Mouse (Mus musculus): Measurements from ENCODE around the gene Fgf14.
"Not testable (repeated sequence)": the region's sequence is repeated elsewhere in the genome, so short reads cannot be mapped to it uniquely, and the experiment has no call there.

The Fgf14 gene
- long read RNA-seq, experiment 1 = 0 reads
- long read RNA-seq, experiment 2 = 0 reads

DNA sequence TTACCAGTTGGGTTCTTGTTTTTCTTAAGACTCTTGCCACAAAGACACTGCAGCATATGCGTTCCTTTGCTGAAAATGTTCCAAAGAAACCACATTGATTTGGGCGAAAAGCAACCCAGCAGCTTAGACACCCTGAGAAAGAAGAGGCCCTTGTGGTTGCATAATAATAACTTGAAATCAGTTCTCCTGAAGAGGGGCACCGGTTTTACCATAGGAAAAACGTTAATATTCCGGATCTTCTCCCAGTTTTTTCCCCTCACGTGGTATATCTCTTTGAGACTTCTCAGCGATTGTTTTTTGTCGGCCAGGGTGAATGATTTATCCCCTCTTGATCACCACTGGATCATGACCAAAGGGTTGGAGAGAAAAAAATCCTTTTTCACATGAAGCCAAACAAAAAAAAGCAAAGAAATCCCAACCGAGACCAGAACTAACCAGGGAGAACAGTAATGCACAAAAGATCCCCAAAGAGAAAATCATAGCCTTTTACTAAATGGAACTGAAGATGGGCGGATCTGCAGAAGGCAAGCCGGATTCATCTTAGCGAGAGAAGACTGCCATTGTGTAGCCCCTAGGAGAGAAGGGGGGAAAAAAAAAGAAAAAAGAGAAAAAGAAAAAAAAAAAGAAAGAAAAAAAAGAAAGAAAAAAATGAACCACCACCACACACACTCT lies at the start of gene Fgf14:
Gene Fgf14, minus strand, starts transcription at position 622 of the 672 bp plus-strand sequence.
- intact Hi-C loops (cut with DNase I) = no loop called here

DNA sequence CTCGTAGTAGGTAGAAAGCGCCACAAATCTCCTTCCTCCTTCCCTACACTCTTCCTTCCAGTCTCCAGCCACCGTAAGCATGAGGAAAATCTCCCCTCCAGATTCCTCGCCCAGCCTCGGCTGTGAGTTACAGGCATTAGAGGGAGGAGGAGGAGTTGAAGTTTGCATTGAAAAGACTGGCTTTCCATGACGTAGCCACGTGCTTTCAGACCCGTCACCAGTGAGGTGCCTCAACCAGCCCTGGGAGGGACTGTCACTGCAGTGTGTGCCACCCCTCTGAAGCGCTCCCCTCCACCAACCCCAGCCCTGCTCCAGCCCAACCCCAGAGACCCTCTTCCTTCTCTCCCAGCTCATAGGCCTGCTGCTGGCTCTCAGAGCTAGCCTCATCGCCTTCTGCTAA lies 452 bp upstream of the Fgf14 start:
- intact Hi-C loops (cut with DNase I) = no loop called here

GRCm38 (mm10) chr14:124675654-124676505 lies 1.0 kb downstream of the Fgf14 start:
- intact Hi-C loops (cut with DNase I) = no loop called here

DNA sequence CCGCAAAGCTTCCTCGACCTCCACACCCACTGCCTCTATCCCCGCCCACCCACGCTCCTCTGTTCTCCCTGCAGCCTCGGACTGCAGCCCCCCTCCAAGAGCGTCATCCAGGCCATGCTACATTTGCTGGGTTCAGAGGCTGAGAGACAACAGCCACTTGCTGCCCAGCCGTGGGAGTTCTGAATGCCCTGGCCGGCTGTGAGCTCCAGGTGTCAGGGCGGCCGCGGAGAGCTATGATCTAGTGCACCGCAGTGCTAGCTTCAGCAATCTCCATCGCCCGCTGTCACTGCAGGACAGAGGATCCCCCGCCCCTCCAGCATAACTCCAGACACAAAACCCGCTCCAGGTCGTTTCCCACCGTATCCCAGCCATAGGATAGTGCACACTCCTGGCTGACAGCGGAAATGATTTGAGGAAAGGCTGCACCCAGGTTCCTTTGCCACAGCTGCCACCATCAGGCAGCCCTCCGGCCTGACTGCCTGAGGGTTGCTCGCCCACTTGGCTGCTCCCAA lies 1.7 kb downstream of the Fgf14 start:
- intact Hi-C loops (cut with DNase I) = no loop called here

DNA sequence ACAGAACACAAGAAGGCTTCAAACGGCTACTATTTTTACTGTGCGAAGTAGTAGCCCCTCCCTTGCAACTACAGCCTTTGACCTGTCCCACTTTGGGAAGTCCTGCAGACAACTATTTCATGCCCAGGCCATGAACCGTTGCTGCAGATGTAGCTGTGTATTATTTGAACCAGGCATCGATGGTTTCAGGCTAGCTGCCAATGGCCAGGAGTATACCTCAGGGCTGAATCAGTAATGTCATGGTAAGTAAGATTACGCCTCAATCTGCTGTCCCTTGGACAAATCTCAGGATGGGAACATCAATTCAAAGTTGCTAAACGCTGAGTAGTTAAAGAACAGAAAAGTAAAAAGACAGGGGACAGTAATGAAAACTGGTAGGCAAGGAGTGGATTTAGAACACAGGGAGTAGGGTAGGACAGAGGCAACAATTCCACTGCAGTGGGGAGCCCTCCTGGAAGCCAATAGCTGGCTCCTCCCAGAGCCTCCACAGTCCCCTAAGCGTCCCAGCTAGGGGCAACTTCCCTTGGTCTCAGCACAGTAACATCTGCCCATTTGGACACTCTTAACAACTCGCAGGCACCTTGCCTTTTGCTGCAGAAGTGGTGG lies 2.3 kb downstream of the Fgf14 start:
- intact Hi-C loops (cut with DNase I) = no loop called here

- intact Hi-C loops (cut with DNase I) = no loop called here
Measured at GRCm38 (mm10) chr14:124669739-124670138, 7.2 kb downstream of the Fgf14 start.

GRCm38 (mm10) chr14:124642822-124643221 lies 34.1 kb downstream of the Fgf14 start:
- intact Hi-C loops (cut with DNase I) = no loop called here

- intact Hi-C loops (cut with DNase I) = no loop called here
Measured at GRCm38 (mm10) chr14:124634881-124635280, 42.0 kb downstream of the Fgf14 start.

DNA sequence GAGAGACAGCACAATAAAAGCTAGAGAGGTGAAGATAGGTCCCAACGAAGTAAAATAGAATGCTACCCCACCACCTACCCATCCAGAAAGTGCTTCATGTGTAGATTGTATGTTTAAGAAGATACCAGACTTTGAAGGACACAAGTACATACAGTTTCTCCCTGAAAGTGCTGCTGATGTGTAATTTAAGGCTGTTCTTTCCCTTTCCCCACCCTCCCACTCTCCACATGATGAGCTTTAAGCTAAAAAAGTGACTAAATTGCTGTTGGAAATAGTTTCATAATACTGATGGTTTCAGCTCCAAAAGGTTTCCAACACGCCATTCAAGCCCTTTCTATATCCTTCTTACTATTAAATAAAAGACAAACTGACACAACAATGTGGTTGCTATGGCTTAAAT lies 63.5 kb downstream of the Fgf14 start:
- intact Hi-C loops (cut with DNase I) = no loop called here

DNA sequence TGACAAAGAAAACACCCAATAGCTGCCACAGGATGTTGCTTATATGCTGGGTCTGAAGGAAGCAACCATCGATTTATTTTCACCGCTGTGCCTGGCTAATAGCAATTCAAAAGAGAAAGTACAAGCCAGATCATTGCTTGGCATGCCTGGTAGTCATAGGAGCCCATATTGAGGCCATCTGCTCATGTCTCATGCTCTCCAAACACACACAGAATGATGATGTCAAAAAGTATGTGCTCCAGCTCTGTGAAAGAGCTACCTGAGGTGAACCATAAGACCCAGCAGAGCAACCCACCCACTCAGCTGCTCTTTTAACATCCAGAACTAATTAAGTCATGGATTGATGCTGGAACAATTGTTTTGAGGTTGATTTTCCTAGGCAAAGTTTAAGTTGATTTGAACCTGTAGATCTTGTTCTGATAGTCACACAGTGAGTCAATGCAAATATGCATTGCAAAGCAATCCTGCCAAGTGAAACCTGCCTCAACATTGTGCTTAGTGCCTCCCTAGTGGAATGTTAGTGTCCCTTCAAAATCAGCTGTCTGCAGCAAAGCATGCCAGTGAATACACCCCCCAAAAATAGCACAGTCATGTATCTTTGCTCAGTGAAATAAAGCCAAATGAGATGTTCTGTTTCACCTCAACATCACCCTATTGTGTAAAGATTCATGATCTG lies 70.8 kb downstream of the Fgf14 start:
- intact Hi-C loops (cut with DNase I) = no loop called here

DNA sequence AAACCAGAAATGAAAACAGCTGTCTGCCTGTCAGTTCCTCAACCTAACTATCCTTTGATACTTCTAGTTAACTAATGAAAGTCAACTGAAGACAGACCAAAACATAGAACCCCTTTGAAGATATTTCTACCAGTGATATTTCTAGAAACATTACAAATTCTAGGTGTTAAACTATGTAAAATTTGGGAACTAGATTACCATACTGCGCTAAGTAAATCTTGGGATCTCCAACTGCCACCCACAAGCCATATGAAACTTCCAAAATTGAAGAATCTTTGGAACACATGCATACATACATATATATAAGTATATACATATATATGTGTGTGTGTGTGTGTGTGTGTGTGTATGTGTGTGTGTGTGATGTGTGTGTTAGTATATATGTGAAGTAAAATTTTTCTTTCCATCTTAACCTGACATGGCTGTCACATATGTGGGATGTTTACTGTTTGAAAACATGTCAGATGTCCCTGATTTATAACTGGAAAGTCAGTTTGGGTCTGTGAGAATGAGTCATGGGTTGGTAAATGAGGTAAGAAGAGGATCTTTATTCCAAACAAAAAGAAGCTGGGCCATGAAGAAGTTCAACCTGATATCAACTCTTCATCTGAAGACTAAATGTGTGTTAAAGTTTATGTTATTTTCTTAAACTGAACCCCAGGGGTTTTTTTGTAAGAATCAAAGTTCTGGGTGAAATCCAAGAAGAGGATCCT lies 71.7 kb downstream of the Fgf14 start:
- intact Hi-C loops (cut with DNase I) = no loop called here

- intact Hi-C loops (cut with DNase I) = no loop called here
Measured at GRCm38 (mm10) chr14:124576571-124576970, 100.4 kb downstream of the Fgf14 start.

- intact Hi-C loops (cut with DNase I) = no loop called here
Measured at GRCm38 (mm10) chr14:124575130-124575885, 101.6 kb downstream of the Fgf14 start.

- intact Hi-C loops (cut with DNase I) = no loop called here
Measured at GRCm38 (mm10) chr14:124566445-124566844, 110.5 kb downstream of the Fgf14 start.

- intact Hi-C loops (cut with DNase I) = no loop called here
Measured at GRCm38 (mm10) chr14:124561544-124561943, 115.4 kb downstream of the Fgf14 start.

GRCm38 (mm10) chr14:124536106-124536505 lies 140.8 kb downstream of the Fgf14 start:
- intact Hi-C loops (cut with DNase I) = no loop called here

- intact Hi-C loops (cut with DNase I) = not testable (repeated sequence)
Measured at GRCm38 (mm10) chr14:124535376-124535775, 141.6 kb downstream of the Fgf14 start.

- intact Hi-C loops (cut with DNase I) = no loop called here
Measured at GRCm38 (mm10) chr14:124532051-124532450, 144.9 kb downstream of the Fgf14 start.

GRCm38 (mm10) chr14:124512009-124512408 lies 164.9 kb downstream of the Fgf14 start:
- intact Hi-C loops (cut with DNase I) = no loop called here

DNA sequence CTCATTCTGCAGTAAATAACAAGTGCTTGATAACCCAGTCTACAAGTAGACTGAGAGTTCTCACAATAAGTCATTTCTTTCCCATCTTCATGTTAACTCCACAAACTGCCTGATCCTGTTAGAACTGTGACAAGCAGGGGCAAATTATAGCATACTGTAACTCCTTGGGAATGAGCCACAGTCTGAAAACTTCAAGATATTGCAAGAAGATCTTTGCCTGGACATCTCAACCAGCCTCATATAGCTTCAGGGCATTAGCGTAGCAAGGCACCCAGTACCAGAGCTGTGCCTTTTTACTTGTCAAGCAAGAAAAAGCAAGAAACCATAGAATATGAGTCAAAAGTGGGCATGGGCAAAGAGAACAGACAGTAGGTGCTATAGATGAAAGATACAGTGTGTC lies 188.0 kb downstream of the Fgf14 start:
- intact Hi-C loops (cut with DNase I) = no loop called here

Measured in adrenal gland (tissue).